Mouse (Mus musculus): ENCODE results near the gene Gramd1b. TPM values are rescaled to one million over a fixed set of nuclear protein-coding genes. Genes with fewer than 3 reads are reported as not detected.

The Gramd1b gene
- 79.8 and 85.4 TPM in 2 replicates for polyA plus RNA-seq (2012; rRNA removed)

DNA sequence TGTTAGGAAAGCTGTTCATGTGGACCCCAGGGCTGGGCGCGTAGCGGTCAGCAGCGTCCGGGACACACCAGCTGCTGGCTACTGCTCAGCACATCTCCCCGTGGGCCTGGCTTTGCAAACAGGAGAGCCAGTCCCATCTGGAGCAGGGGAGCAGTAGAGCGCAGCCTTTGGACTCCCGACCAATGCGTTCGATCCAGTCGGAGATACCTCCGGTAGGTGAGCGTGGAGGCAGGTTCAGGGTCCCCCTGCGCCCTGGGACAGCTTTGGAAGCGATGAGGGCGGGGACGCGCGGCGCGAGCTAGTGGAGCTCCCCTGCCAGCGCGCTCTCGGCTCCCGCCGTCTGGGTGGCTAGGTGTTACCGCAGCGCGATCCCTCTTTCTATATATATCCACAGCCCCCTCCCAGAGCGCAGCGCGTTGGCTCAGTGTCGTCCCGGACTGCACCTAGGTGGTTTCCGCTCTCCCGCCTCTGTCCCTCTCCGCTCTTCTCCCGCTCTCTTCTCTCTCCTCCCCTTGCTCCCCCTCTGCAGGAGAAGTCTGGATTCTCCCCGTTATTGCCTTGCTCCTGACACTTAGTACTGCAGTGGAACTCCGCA is at the start of gene Gramd1b:
Gramd1b (minus strand) TSS at position 357 of the 595 bp plus-strand sequence.
- DNase-seq (ENCODE audit: low read depth): no peak

DNA sequence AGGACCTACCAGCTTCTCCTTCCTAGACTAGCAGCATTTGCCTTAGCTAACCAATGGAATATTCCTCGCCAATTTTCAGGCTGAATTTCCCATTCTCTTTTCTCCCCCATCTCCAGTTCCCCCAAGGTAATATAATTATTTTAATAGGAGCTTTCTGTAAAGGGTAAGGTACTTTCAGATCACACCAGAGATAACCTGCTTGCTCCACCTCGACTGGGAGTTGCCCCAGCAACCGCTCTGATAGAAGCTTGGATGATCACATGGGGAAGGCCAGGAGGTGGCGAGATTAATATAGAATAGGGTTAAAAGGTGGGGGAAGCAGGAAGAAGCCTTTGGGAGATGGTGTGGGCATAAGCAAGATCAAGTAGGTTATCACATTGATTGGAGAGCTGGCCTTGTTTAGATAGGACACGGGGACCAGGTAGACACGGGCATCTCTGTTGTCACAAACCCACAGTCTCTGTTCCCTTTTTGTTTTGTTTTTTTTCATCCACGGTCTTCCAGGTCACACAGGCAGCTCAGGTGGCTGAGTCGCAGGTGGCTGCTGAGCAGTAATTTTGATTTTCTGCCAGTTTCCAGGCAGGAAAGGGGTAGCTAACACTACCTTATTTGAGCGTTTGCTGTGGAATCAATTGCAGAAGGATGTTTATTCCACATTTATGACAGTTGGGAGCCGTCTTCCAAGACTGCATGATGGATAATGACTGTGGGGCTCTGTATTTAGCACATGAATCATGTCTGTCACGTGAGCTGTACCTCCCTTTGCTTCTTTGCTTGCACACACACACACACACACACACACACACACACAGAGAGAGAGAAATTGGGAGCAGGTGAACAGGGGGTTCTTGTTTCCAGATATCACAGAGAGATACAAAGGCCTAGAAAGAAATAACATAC is 47.8 kb upstream of the Gramd1b start:
- DNase-seq (ENCODE audit: low read depth): no peak

DNA sequence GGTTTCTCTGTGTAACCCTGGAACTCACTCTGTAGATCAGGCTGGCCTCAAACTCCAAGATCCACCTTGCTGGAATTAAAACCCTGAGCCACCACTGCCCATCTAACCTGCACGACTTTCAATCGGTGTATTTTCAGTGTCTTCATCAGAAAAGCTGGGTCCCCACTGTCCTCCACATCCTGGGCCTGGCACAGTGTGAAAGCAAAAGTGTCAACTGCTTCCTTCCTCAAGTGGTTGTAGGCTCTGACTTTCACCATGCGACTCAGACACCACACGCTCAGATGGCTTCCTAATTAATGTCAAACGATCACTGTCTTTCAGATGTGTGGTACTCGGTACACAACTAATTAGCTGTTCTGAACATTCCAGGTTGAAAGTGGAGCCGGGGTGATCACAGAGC is 45.9 kb upstream of the Gramd1b start:
- DNase-seq (ENCODE audit: low read depth): no peak

DNA sequence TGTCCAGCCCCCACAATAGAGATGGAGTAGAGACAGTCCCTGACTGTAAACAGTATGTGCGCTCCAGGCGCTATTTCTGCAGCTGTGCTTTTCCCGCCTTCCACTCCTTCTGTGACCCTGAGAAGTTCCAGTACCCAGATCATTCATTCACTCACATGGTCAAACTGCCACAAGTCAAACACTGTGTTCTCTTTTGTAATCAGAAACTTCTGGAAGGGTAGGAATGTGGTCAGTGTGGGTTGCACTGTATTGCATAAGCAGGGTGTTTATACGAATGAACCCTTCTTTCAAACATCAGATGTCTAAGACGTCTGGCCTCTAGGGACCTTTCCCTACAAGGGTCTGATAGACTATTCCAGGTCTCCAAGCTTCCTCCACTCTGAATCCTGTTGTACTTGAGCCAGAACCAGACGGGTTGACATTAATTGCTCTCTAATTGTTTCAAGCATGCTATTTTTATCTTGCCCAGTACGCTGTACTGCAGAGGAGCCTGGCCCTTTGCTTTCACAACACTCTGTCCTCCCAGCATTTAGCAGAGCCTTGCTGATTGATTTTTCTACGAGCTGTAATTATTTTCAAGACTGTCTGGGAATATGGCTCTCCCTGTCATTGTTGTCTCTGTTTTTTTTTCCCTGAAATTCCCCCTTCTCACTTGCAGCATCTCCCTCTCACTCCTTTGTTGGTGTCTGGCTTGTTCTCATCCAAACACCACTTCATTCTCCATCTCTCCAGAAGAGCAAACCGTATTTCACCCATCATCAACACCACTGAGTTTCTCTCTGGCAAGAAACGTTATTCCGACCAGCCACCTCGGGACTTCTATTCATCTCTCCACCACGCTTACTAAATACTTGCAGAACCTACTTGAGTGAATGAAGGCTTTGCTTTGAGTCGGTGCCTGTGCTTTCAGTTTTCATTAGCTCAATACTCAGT is 44.1 kb upstream of the Gramd1b start:
- peak; percentile 9 for DNase-seq (ENCODE audit: low read depth)

DNA sequence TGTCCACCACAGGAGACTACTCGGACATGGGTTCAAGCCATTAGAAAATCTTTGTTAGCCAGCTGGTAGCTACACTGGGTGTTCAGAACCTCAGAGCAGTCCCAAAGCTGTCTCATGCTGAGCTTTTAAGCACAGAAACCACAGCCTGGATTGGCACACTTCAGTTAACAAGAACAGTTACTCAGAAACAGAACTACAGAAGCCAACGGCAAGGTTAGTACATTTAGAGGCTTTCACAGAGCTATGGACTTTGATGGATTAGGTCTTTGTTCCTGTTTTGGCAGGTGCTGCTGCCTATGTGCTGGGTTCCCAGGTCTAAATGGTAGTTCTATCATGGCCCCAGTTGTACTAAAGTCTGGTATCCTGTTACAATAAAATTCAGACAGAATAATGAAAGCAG is 40.1 kb upstream of the Gramd1b start:
- no peak for DNase-seq (ENCODE audit: low read depth)

DNA sequence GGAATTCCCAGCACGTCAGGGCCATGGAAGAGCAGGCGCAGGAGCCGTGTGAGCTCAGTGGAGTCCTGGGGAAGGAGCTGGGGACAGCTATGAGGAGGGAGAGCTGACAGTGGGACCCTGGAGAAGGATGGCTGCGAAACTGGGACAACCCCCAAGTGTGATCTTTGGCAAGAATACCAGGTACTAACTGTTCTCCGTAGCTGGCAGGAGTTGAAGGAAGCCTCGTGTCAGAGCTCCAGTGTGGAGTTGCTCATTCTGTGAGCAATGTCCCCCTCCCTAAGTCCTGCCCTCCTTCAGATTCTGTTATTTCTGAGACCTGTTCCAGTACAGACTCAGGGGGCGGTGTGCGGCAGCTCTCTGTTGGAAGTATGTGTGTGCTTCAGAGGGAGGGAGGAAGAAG is 36.9 kb upstream of the Gramd1b start:
- no peak for DNase-seq (ENCODE audit: low read depth)

DNA sequence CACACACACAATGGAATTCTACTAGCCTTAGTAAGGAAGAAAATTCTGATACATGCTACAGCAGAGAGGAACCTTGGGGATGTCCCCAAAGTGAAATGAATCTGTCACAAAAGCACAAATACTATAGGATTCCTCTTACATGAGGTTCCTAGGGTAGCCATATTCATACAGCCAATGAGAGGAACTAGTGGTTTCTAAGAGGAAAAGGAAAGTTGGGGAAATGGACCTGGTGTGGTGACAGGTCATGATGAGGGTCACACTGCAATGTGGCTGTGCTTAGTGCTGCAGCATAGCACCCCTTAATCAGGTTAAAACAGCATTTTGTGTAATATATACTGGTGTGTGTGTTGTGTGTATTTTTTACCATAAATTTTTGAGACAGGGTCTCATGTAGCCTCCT is 32.6 kb upstream of the Gramd1b start:
- DNase-seq (ENCODE audit: low read depth): no peak

DNA sequence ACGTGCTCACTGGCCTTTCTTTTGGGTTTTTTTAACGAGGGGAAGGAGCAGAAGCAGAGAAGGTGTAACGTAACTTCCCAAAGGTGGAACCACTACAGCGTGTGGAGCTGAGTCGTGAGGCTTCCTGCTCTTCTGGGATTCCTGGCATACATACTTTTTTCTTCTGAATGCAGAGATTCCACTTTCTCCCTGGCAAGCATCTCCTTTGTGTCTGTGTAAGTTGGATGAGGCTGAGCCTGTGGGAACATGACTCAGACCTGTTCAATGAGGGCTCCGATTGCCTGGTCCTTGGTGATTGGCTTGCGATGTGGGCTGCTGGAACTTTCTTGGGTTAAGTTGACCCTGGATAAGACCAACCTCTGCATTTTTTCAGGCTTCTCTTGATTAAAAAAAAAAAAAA is 28.5 kb upstream of the Gramd1b start:
- DNase-seq (ENCODE audit: low read depth): no peak

DNA sequence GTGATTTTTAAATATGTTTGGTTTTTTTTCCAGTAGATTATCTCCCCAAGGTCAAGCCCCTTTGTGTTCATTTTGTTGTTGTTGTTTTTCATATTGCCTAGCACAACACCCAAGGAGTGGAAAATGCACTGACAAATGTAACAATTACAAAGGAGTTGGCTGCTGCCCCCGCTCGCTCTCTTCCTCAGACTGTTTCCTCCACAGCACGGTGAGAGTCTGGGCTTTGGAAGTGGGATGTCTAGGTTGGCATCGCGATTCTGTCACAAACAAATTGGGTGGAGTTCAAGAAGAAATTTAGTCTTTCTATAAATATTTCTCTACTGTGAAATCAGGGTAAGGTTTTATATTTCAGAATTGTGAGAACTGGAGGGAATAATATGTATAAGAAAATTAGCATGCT is 26.6 kb upstream of the Gramd1b start:
- DNase-seq (ENCODE audit: low read depth): no peak

DNA sequence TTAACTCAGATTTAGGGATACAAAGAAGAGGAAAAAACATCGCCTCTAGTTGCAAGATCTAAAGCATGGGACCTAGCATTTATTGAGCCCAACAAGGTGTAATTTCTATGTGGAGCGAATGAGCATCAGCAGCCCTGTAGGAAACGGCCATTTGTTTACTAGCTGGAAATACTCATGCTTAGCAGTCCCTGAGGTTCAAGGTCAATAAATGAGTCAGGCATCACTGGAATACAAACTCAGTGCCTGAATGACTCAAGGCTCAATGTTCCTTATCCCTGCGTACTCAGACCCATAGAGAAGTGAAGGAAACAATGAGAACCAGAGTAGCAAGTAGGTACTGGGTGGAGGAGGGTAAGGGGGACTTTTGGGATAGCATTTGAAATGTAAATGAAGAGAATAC is 25.2 kb upstream of the Gramd1b start:
- DNase-seq (ENCODE audit: low read depth): no peak

DNA sequence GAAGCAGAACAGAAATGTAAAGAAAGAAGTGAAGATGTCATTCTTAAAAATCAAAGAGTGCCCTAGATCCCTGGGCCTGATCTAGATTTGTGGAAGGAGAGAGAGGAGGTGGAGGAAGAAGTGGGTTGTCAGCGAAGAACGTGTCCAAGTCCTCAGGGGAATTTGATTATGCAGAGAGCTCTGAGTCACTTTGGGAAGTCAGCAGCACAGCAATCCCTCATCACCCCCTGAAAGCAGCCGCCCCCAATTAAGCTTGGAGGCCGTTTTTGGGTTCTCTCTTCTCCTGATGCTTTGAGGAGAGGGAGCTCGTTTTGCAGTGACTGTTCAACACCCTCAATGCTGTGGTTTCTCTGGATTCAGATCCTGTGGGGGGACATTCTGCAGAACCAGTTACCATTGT is 24.1 kb upstream of the Gramd1b start:
- DNase-seq (ENCODE audit: low read depth): no peak

DNA sequence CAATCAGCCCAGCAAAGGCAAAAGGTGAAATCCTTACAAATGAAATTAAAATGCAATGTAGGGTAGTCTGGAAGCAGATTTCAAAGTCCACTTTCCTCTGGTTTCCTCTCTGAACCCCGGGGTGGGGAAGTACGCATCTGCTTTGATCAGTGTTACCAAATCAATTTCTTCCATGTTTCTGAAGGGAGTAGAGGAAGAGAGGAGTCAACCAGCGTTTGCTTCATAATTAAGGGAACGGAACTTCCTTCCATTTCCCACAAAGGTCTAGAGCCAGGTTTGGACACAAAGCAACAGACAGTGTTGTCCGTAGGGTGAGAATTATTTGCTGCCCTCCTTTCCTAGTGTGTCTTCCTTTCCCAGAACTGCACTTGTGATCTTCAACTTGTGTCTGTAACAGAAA is 16.7 kb upstream of the Gramd1b start:
- DNase-seq (ENCODE audit: low read depth): no peak

DNA sequence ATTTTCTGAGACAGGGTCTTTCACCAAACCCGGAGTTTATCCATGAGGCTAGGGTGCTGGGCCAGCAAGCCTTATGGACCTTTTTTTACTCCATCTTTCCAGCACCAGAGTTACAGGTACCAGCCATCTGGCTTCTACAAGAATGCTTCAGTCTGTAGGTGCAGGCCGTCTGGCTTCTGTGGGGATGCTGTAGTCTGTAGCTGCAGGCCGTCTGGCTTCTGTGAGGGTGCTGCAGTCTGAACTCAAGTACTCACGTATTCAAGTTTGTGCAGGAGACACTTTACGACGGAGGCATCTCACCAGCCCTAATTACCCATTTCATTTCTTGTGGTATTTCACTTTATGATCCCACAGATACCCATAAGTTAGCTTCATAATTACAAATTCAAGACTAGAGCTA is 14.0 kb upstream of the Gramd1b start:
- no peak for DNase-seq (ENCODE audit: low read depth)

DNA sequence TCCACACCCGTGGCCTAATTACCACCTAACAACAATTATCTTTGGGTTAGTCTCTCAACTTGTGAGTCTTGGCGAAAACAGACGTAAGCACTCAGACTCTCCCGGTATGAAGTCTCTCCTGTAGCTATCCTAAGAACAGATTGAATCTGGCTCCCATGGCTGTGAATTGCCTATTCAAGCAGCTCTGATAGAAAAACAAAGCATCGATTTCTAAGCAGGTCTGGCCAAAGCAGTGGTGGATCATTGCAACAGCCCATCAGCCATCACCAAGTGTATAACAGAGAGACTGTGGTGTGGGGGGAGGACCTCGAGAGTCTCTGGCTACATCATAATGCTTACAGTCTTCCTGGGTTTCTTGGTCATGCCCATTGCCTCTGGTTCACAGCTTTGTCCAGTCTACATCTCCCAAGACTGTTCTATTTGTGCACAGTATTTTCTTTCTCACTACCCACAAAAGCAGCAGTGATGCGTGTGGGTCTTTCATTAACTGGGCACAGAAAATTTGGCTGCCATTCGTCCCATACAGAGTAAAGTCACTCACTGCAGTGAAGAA is 8.5 kb upstream of the Gramd1b start:
- no peak for DNase-seq (ENCODE audit: low read depth)

DNA sequence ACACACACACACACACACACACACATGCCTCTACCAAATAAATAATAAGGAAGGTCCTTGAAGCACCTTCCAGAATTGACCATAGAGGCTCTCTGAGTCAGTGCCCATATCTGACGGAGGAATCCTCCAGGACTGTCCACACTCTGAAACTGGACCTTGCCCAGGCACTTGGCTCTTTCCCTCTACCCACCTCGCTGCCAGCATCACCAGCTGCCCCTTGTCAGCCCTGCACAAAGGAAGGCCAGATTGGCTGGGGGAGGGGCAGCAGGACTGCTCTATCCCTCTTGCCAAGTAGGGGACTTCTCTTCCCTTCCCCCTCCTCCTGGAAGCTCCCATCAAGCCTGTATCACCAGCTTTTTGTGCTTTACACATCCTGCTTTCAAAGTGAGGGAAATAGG is 6.5 kb upstream of the Gramd1b start:
- DNase-seq (ENCODE audit: low read depth): no peak

DNA sequence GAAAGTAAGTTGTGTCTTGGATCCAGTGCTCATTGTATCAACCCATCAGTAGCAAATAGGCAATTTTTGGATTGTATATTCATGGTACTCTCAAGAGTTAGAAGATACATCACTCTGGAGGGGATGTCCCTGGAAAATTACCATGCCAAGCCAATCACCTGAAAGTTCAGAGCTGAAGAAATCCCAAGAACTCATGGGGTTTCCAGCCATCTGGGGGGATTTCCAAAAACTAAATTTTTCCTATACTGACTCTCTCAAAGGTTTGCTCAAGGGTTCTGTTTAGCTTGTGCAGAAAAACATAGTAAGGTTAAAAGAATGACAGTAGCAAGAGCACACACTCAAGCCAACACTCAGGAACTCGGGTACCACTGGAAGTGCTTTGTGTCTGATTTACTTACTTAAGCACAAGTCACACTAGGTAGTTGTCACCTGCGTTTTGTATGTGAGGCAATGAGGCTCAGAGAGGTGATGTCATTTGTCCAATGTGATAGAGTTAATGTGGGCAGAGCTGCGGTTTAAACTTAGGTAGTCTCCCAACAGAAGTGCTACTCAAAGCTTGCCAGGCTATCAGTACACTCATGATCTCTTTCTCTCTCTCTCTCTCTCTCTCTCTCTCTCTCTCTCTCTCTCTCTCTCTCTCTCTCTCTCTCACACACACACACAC is 6.0 kb upstream of the Gramd1b start:
- DNase-seq (ENCODE audit: low read depth): no peak

DNA sequence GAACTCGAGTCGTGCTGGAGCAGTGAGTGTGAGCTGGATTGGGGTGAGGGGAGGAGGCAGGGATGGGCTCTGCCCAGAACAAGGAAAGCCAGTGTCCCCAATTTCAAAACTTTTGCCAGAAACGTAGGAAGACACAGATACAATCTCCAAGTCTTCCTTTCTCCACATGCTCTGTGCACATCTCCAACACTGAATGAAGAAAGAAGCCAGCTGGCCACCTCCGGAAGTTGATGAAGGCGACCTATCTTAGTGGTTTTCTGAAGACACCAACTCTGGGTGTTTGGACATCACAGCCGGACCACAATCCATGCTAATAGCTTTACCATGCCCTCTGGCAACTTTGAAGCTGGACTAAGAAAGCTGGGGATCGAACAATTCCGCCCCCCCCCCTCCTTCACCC is 647 bp downstream of the Gramd1b start:
- DNase-seq (ENCODE audit: low read depth): no peak

DNA sequence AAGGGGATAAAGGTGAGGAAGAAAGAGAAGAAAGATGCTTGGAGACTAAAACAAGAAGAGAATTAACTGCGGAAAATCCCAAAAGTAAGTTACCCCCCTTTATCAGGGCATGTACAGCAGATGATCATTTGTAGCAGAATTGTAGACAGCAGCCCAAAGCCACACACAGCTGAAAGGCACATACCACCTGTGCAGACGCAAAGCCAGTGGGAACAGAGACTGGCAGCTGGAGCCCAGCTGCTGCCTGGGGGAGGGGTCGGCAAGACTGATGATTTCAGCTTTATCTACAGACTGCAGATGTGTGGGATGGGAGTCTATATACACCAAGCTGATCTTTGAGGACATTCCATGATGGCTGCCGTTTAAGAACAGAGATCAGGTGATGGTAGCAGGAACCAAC is 2.5 kb downstream of the Gramd1b start:
- DNase-seq (ENCODE audit: low read depth): no peak

DNA sequence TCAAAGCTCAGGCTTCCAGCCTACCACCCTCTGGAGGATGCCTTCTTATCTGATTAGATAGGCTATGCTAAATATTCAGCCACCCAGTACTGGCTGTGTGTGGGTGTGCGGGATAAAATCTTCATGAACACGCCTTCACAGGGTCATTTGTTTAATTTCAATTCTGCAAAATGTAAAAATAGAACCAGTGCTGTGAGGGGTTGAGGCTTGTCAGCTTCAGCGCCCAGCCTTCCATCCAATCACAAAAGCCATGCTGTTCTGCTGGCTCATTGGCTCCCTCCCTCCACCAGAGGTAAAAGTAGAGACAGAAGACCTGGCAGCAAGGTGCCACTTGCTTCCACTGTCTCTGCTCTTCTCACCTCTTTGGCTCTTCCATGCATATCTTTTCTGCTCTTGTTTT is 4.3 kb downstream of the Gramd1b start:
- no peak for DNase-seq (ENCODE audit: low read depth)

DNA sequence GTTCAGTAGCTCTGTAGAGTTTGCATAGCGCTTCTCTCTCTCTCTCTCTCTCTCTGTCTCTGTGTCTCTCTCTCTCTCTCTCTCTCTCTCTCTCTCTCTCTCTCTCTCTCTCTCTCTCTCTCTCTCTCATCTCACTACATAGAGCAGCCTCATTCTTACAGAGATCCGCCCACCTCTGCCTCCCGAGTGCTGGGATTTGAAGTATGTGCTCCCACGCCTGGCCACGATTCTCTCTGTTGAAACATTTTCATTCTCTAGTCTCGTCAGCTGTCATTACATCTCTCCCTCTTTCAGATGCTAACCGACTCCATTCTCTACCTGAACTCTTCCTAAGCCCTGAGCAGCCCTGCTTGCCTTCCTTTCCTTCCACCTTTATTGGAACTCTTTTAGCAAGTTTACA is 9.0 kb downstream of the Gramd1b start:
- DNase-seq (ENCODE audit: low read depth): no peak

DNA sequence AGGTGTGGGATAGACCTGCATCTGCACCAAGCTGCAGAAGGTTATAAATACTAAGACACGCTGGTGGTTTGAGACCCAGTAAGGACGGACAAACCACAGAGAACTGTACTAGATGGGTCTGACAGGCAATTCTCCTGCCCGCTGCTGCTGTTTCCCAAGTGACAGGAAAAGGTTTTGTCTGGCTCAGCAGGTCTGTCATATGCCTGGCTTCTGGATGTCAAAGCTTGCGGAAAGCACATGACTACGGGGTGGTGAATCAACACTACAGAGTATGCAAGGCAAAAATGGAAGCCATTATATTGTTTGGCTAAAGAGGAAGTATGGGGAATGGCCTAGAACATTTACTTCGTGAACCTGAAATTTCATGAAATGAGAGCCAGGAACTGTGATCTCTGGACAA is 10.1 kb downstream of the Gramd1b start:
- DNase-seq (ENCODE audit: low read depth): no peak

DNA sequence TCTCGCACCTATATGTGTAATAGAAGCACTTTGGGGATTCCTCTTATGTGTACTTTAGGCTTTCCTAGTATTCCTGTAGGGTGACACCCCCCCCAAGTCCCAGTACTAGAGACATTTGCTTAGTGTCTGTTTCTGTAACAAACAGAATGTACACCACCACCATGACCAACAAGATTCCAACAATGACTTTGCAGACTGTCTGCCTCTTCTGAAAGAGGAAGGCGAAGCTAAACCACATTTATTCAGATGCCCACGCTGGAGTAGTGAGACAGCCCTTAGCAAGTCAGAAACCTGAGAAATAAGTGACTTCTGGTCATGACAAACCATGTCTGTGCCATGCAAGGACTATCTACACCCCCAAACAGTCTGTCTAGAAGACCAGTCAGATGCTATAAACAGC is 11.9 kb downstream of the Gramd1b start:
- no peak for DNase-seq (ENCODE audit: low read depth)
